Mouse (Mus musculus) forebrain, embryonic 13.5 days (tissue): ENCODE data around the gene Gm10642. TPM values are rescaled to one million over a fixed set of nuclear protein-coding genes. Genes with fewer than 3 reads are reported as not detected.

Source experiments
- ATAC-seq: fragments of 200-750 bp; cut with Nextera tagmentation; 2 replicates; pipeline ENCODE4 v1.8.0; 2017
- H3K27ac ChIP-seq: fragments of 300-500 bp; sonication (generic); 2 replicates; pipeline ENCODE4 v1.5.1; 2015; ENCODE audit warnings: inconsistent platforms, mild to moderate bottlenecking, moderate library complexity
- H3K27me3 ChIP-seq: fragments of 300-500 bp; sonication (generic); 2 replicates; pipeline ENCODE4 v1.6.1; 2015; ENCODE audit warnings: mild to moderate bottlenecking, inconsistent platforms
- H3K36me3 ChIP-seq: fragments of 300-500 bp; sonication (generic); 2 replicates; pipeline ENCODE4 v1.6.1; 2015; ENCODE audit warnings: mild to moderate bottlenecking, inconsistent platforms; ENCODE audit not compliant: poor library complexity, severe bottlenecking
- H3K4me1 ChIP-seq: fragments of 300-500 bp; sonication (generic); 2 replicates; pipeline ENCODE4 v1.6.1; 2015; ENCODE audit warnings: inconsistent platforms
- H3K4me2 ChIP-seq: fragments of 300-500 bp; sonication (generic); 2 replicates; pipeline ENCODE4 v1.6.1; 2015; ENCODE audit warnings: inconsistent platforms, mild to moderate bottlenecking, moderate library complexity
- H3K4me3 ChIP-seq: fragments of 300-500 bp; sonication (generic); 2 replicates; pipeline ENCODE4 v1.5.1; 2015; ENCODE audit warnings: mild to moderate bottlenecking, inconsistent platforms
- H3K9ac ChIP-seq: fragments of 300-500 bp; sonication (generic); 2 replicates; pipeline ENCODE4 v1.6.1; 2015; ENCODE audit warnings: mild to moderate bottlenecking, inconsistent platforms
- H3K9me3 ChIP-seq: fragments of 300-500 bp; sonication (generic); replicated peaks from 2 replicates; pipeline ENCODE4 v1.6.1; 2016; ENCODE audit warnings: inconsistent platforms
- whole genome bisulfite sequencing: fragments of 180-500 bp; shearing (Covaris S2); methylation state at CpG from one replicate; pipeline ENCODE4 v1.1.7; 2015; 5-methylcytosine and 5-hydroxymethylcytosine counted together
- polyA plus RNA-seq: library from polyadenylated mRNA; unstranded; fragments of >200 nt; fragmentation: Nextera tagmentation; extraction: Ambion mirVana; gene quantifications from 2 replicates; pipeline ENCODE4 v1.2.1, GENCODE M21; 2015

Gene Gm10642
- polyA plus RNA-seq, 1 experiment from 2014 or later = 0.15 TPM

DNA sequence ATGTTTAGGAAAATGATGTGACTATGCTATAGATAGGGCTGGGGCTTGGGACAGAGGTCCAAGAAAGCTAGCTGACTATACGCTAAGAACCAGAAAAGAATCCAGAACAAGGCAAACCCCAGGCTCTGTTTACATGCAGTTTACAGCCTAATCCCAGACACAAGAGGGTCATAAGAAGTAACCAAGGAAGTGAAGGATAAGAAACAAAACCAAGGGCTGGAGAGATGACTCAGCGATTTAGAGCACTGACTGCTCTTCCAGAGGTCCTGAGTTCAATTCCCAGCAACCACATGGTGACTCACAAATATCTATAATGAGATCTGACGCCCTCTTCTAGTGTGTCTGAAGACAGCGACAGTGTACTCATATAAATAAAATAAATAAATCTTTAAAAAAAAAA lies 19.1 kb downstream of the Gm10642 start:
- no peak for ATAC-seq
- WGBS = 77% methylated on average over 4 of the region's 4 CpGs

DNA sequence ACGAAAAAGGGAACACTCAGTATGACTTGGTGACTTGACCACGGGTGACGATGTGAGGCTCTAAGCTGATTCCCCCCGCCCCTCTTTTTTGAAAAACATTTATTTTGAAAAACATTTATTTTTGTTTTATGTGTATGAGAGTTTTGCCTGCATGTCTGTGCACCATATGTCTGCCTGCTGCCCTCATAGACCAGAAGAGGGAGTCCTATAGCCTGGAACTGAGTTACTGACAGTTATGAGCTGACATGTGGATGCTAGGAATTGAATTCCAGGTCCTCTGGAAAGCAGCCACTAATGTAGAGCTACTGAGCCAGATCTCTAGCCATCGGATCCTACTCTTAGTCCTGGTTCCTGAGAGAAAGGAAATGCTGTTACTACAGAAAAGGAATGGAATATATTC lies 19.9 kb downstream of the Gm10642 start:
- Histone ChIP-seq H3K4me1 (peaks cover 11% of the 10 kb centered on the region), H3K4me2 (no peak overlapping the region), H3K27me3 (no peaks in the 10 kb centered on the region), H3K27ac (no peak overlapping the region), H3K36me3 (no peaks in the 10 kb centered on the region), H3K4me3 (no peak overlapping the region), H3K9me3 (no peaks in the 10 kb centered on the region), H3K9ac (no peak overlapping the region)
- ATAC-seq = no peak
- WGBS = 89% methylated on average over 5 of the region's 5 CpGs

More for the DNA sequence above, 19.1 kb downstream of the Gm10642 start:
- H3K9ac ChIP-seq = no peak overlapping the region
- H3K36me3 ChIP-seq = no peaks in the 10 kb centered on the region
- no peak overlapping the region for H3K4me2 ChIP-seq
- H3K9me3 ChIP-seq = no peaks in the 10 kb centered on the region
- no peak overlapping the region for H3K27ac ChIP-seq
- H3K4me1 ChIP-seq = peaks cover 3% of the 10 kb centered on the region
- no peaks in the 10 kb centered on the region for H3K27me3 ChIP-seq
- H3K4me3 ChIP-seq = no peak overlapping the region

GRCm38 (mm10) chr9:70678682-70679131 lies 22.7 kb downstream of the Gm10642 start, which contains the start of gene Adam10:
Gene Adam10, plus strand, starts transcription at chr9:70678997.
- H3K9ac ChIP-seq = peak within 1 kb of the TSS; percentile 94
- H3K27me3 ChIP-seq = no peaks in the 10 kb centered on the region
- under 1% methylated on average over 38 of the region's 48 CpGs for WGBS
- H3K4me3 ChIP-seq = peak within 1 kb of the TSS; percentile 97
- peak within 1 kb of the TSS; percentile 89 for H3K4me2 ChIP-seq
- H3K9me3 ChIP-seq = no peaks in the 10 kb centered on the region
- H3K36me3 ChIP-seq = no peaks in the 10 kb centered on the region
- H3K27ac ChIP-seq = peak within 1 kb of the TSS; percentile 98
- peaks cover 25% of the 10 kb centered on the region for H3K4me1 ChIP-seq
- ATAC-seq = peak; percentile 99

DNA sequence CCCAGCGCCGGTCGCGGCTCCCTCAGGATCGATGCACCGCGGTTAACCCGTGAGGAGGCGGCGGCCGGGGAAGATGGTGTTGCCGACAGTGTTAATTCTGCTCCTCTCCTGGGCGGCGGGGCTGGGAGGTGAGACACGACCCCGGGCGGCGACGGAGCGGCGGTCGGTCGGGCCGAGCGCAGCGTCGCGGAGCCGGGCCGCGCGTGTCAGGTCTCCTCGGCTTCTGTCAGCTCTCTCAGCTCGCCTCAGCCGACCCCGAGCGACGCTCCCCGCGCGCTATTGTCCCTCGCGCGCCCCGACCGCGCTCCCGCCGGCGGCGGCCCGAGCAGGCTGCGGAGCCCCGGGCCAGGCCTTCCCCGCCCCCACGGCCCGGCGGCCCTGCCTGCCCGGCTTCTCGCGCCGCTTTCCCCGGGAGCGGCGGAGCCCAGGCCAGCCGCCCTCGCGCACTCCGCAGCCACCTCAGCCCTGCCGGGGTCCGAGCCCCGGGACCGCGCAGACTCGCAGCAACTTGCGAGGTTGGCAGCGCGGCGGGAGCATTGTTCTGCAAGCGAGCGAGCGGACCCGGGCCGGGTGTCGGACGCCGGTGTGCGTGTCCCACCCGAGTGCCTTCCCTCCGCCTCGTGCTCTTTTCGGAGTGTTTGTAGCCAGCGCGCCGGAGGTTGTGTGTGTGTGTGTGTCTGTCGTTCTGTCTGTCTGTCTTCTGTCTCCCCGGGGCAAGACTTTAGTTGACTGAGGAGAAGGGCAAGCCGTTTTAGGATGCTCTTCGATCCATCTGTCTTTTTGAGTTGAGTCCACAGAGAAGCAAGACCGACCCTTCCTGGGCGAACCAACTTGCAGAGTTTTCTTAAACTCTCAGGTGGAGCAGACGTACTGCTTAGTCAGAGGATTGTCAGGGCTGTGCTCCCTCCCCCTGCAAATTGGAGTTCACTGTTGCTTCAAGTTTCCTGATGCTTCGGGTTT lies 23.4 kb downstream of the Gm10642 start:
- Histone ChIP-seq H3K4me3 (peak overlapping the region; percentile 97), H3K36me3 (no peaks in the 10 kb centered on the region), H3K9ac (peak overlapping the region; percentile 94), H3K27ac (peak overlapping the region; percentile 98), H3K27me3 (no peaks in the 10 kb centered on the region), H3K4me1 (peaks cover 25% of the 10 kb centered on the region), H3K4me2 (peak overlapping the region; percentile 89), H3K9me3 (no peaks in the 10 kb centered on the region)
- ATAC-seq = no peak; the same call in 1 of the 2 replicates
- 1% methylated on average over 51 of the region's 103 CpGs for WGBS

DNA sequence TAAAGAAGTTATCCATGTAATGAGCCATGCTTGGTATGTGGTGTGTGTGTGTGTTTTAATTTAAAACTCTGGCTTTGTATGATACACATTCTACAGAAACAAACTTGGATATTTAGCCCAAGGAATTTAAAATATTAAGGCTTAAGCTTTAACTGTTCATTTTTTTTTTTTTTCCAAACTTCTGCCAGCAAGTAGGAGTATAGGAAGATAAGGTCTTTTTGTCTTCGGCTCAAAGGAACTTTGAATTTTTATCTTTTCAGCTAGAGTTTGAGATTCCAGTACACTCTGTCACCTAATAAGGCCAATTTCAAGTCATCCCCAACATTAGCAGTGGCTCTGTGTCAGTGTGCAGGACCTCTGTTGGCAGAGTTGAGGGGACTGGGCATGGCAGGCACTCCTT lies 26.2 kb downstream of the Gm10642 start:
- no peak overlapping the region for H3K27ac ChIP-seq
- 93% methylated on average over 1 of the region's 1 CpGs for WGBS
- H3K27me3 ChIP-seq = no peaks in the 10 kb centered on the region
- H3K4me2 ChIP-seq = no peak overlapping the region
- no peaks in the 10 kb centered on the region for H3K9me3 ChIP-seq
- H3K36me3 ChIP-seq = no peaks in the 10 kb centered on the region
- no peak for ATAC-seq
- H3K9ac ChIP-seq = no peak overlapping the region
- no peak overlapping the region for H3K4me3 ChIP-seq
- H3K4me1 ChIP-seq = peaks cover 25% of the 10 kb centered on the region

DNA sequence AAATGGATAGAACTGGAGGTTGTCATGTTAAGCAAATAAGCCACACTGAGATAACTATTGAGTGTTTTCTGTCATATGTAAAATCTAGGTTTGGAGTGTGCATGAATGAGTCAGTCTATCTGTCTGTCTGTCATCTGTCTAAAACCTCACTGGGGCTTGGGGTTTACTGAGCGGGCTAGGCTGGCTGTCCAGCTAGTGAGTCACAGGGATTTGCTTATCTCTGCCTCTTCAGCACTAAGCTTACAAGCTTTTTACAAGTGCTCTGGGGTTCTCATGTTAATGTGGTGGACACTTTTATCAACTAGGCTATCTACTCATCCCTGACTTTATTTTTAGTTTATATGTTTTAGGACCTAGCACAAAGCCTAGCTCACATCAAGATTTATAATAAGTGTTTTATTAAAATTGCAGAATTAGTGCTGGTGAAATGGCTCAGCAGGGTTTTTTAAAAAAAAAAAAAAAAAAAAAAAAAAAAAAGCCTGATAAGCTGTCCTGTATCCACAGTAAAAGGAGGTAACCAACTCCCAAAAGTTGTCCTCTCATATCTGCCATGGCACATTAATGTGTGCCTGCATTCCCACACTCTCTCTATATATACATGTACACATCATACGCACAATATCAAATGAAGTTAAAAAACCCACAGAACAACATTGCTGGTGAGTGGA lies 32.4 kb downstream of the Gm10642 start:
- ATAC-seq = no peak
- Histone ChIP-seq H3K9me3 (no peaks in the 10 kb centered on the region), H3K36me3 (no peaks in the 10 kb centered on the region), H3K27me3 (no peaks in the 10 kb centered on the region), H3K4me3 (no peak overlapping the region), H3K27ac (no peak overlapping the region), H3K9ac (no peak overlapping the region), H3K4me2 (no peak overlapping the region), H3K4me1 (no peaks in the 10 kb centered on the region)
- WGBS = 88% methylated on average over 2 of the region's 2 CpGs

- H3K9me3 ChIP-seq = no peaks in the 10 kb centered on the region
- H3K27ac ChIP-seq = no peak overlapping the region
- H3K9ac ChIP-seq = no peak overlapping the region
- no peak overlapping the region for H3K4me3 ChIP-seq
- WGBS = 73% methylated on average over 3 of the region's 3 CpGs
- no peak overlapping the region for H3K4me2 ChIP-seq
- no peaks in the 10 kb centered on the region for H3K27me3 ChIP-seq
- H3K36me3 ChIP-seq = no peaks in the 10 kb centered on the region
- no peak for ATAC-seq
- no peaks in the 10 kb centered on the region for H3K4me1 ChIP-seq
These were observed 33.9 kb downstream of the Gm10642 start for GRCm38 (mm10) chr9:70689926-70690325.

- Histone ChIP-seq H3K4me2 (no peak overlapping the region), H3K4me1 (no peaks in the 10 kb centered on the region), H3K9ac (no peak overlapping the region), H3K4me3 (no peak overlapping the region), H3K27ac (no peak overlapping the region), H3K27me3 (no peaks in the 10 kb centered on the region), H3K9me3 (no peaks in the 10 kb centered on the region), H3K36me3 (no peaks in the 10 kb centered on the region)
- ATAC-seq = no peak
These were observed 34.5 kb downstream of the Gm10642 start for GRCm38 (mm10) chr9:70690579-70690978.

GRCm38 (mm10) chr9:70691772-70692693 lies 36.0 kb downstream of the Gm10642 start:
- H3K4me3 ChIP-seq = no peak overlapping the region
- H3K36me3 ChIP-seq = no peaks in the 10 kb centered on the region
- H3K4me2 ChIP-seq = no peak overlapping the region
- 79% methylated on average over 2 of the region's 2 CpGs for WGBS
- no peak for ATAC-seq
- H3K27ac ChIP-seq = no peak overlapping the region
- no peaks in the 10 kb centered on the region for H3K27me3 ChIP-seq
- H3K9ac ChIP-seq = no peak overlapping the region
- H3K9me3 ChIP-seq = no peaks in the 10 kb centered on the region
- no peaks in the 10 kb centered on the region for H3K4me1 ChIP-seq

GRCm38 (mm10) chr9:70695723-70696122 lies 39.7 kb downstream of the Gm10642 start:
- H3K27ac ChIP-seq = no peak overlapping the region
- ATAC-seq = no peak
- no peaks in the 10 kb centered on the region for H3K27me3 ChIP-seq
- whole genome bisulfite sequencing = 98% methylated on average over 2 of the region's 2 CpGs
- no peak overlapping the region for H3K4me2 ChIP-seq
- H3K4me3 ChIP-seq = no peak overlapping the region
- no peaks in the 10 kb centered on the region for H3K9me3 ChIP-seq
- no peaks in the 10 kb centered on the region for H3K4me1 ChIP-seq
- no peaks in the 10 kb centered on the region for H3K36me3 ChIP-seq
- no peak overlapping the region for H3K9ac ChIP-seq

DNA sequence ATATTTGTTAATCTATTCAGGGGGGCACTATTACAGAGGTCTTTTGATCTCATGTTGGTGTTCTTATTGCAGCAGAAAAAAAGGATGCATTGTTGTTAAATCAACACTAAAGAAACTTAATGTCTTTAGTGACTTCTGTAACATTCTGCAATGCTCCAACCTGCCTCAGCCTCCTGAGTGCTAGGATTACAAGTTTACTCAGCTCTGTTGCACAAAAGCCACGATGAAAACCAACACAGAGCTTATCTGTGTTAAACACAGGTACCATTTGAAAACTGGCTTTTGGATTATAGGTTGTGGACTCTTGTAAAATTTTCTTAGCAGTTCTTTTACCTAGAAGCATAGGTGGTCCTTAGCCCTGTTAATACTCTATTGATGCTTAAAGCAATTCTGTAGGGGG lies 42.0 kb downstream of the Gm10642 start:
- no peak overlapping the region for H3K9ac ChIP-seq
- H3K4me3 ChIP-seq = no peak overlapping the region
- H3K36me3 ChIP-seq = no peaks in the 10 kb centered on the region
- H3K4me1 ChIP-seq = no peaks in the 10 kb centered on the region
- no peak overlapping the region for H3K4me2 ChIP-seq
- no peaks in the 10 kb centered on the region for H3K27me3 ChIP-seq
- no peak for ATAC-seq
- H3K27ac ChIP-seq = no peak overlapping the region
- 81% methylated on average over 1 of the region's 1 CpGs for WGBS
- no peaks in the 10 kb centered on the region for H3K9me3 ChIP-seq
